Mouse (Mus musculus) kidney, embryonic 16.5 days (tissue): ENCODE data around the gene Srsf1. TPM values are rescaled to one million over a fixed set of nuclear protein-coding genes. Genes with fewer than 3 reads are reported as not detected.
A peak's percentile ranks its signal among the peaks of the same experiment; 100 is the strongest.

Experiments used
- ATAC-seq: fragments of 200-750 bp; cut with Nextera tagmentation; 2 replicates; pipeline ENCODE4 v1.8.0; 2017; ENCODE audit warnings: moderate TSS enrichment; ENCODE audit not compliant: low FRiP score, low TSS enrichment
- H3K27ac ChIP-seq: fragments of 300-500 bp; sonication (generic); 2 replicates; pipeline ENCODE4 v1.5.1; 2014; ENCODE audit warnings: low read length
- H3K27me3 ChIP-seq: fragments of 300-500 bp; sonication (generic); 2 replicates; pipeline ENCODE4 v1.6.1; 2014; ENCODE audit warnings: low read length, control low read depth, mixed read lengths; ENCODE audit not compliant: insufficient read depth
- H3K36me3 ChIP-seq: fragments of 300-500 bp; sonication (generic); 2 replicates; pipeline ENCODE4 v1.6.1; 2014; ENCODE audit warnings: low read length, control low read depth, mixed read lengths; ENCODE audit not compliant: insufficient read depth
- H3K4me1 ChIP-seq: fragments of 300-500 bp; sonication (generic); 2 replicates; pipeline ENCODE4 v1.6.1; 2014; ENCODE audit warnings: low read length, control low read depth, mixed read lengths; ENCODE audit not compliant: insufficient read depth
- H3K4me2 ChIP-seq: fragments of 300-500 bp; sonication (generic); replicated peaks from 2 replicates; pipeline ENCODE4 v1.6.1; 2014; ENCODE audit warnings: low read depth, low read length
- H3K4me3 ChIP-seq: fragments of 300-500 bp; sonication (generic); 2 replicates; pipeline ENCODE4 v1.5.1; 2014; ENCODE audit warnings: mild to moderate bottlenecking, low read length
- H3K9ac ChIP-seq: fragments of 300-500 bp; sonication (generic); replicated peaks from 2 replicates; pipeline ENCODE4 v1.6.1; 2014; ENCODE audit warnings: low read length
- H3K9me3 ChIP-seq: fragments of 300-500 bp; sonication (generic); 2 replicates; pipeline ENCODE4 v1.6.1; 2016; ENCODE audit warnings: low read length, control low read depth
- WGBS: fragments of 180-500 bp; shearing (Covaris S2); extraction: QIAGEN DNeasy Blood & Tissue Kit; methylation state at CpG from one replicate; pipeline ENCODE4 v1.1.7; 2014; 5-methylcytosine and 5-hydroxymethylcytosine counted together
- polyA plus RNA-seq: library from polyadenylated mRNA; unstranded; fragments of >200 nt; fragmentation: Nextera tagmentation; extraction: Ambion mirVana; gene quantifications from 2 replicates; pipeline ENCODE4 v1.2.1, GENCODE M21; 2015

Srsf1 gene
- 283 and 306 TPM in 2 replicates for polyA plus RNA-seq

- Histone ChIP-seq H3K9ac (peak within 1 kb of the TSS; percentile 99), H3K4me3 (peak within 1 kb of the TSS; percentile 71), H3K27me3 (no peaks in the 10 kb centered on the region), H3K9me3 (no peaks in the 10 kb centered on the region), H3K4me2 (peak within 1 kb of the TSS; percentile 72), H3K36me3 (peaks cover 17% of the 10 kb centered on the region; the same call in 1 of the 2 replicates), H3K27ac (peak within 1 kb of the TSS; percentile 98), H3K4me1 (peaks cover 29% of the 10 kb centered on the region)
- WGBS = under 1% methylated on average over 59 of the region's 60 CpGs
- peak; percentile 93 for ATAC-seq
These were observed at the start of gene Srsf1 for GRCm38 (mm10) chr11:88046944-88047794. Srsf1 (plus strand) TSS chr11:88047373.

- WGBS = 87% methylated on average over 5 of the region's 5 CpGs
- Histone ChIP-seq H3K27me3 (no peaks in the 10 kb centered on the region), H3K4me1 (no peaks in the 10 kb centered on the region), H3K36me3 (no peaks in the 10 kb centered on the region), H3K4me3 (no peak overlapping the region), H3K9ac (no peak overlapping the region), H3K4me2 (no peak overlapping the region), H3K27ac (no peak overlapping the region), H3K9me3 (no peaks in the 10 kb centered on the region)
- no peak for ATAC-seq
These were observed 47.4 kb upstream of the Srsf1 start for GRCm38 (mm10) chr11:87999751-88000150.

GRCm38 (mm10) chr11:88002738-88003137, 44.4 kb upstream of the Srsf1 start:
- H3K4me2 ChIP-seq = no peak overlapping the region
- ATAC-seq = no peak
- no peaks in the 10 kb centered on the region for H3K4me1 ChIP-seq
- H3K4me3 ChIP-seq = no peak overlapping the region
- H3K9ac ChIP-seq = no peak overlapping the region
- 62% methylated on average over 4 of the region's 4 CpGs for WGBS
- no peaks in the 10 kb centered on the region for H3K27me3 ChIP-seq
- no peak overlapping the region for H3K27ac ChIP-seq
- no peaks in the 10 kb centered on the region for H3K36me3 ChIP-seq
- no peaks in the 10 kb centered on the region for H3K9me3 ChIP-seq

GRCm38 (mm10) chr11:88004123-88004522, 43.0 kb upstream of the Srsf1 start:
- H3K27ac ChIP-seq = no peak overlapping the region
- WGBS = 62% methylated on average over 2 of the region's 2 CpGs
- no peaks in the 10 kb centered on the region for H3K36me3 ChIP-seq
- H3K9ac ChIP-seq = no peak overlapping the region
- H3K9me3 ChIP-seq = no peaks in the 10 kb centered on the region
- H3K4me1 ChIP-seq = no peaks in the 10 kb centered on the region
- H3K4me3 ChIP-seq = no peak overlapping the region
- H3K4me2 ChIP-seq = no peak overlapping the region
- no peaks in the 10 kb centered on the region for H3K27me3 ChIP-seq
- ATAC-seq = no peak

GRCm38 (mm10) chr11:88008641-88009040, 38.5 kb upstream of the Srsf1 start:
- ATAC-seq = no peak
- Histone ChIP-seq H3K27me3 (no peaks in the 10 kb centered on the region), H3K36me3 (no peaks in the 10 kb centered on the region), H3K9ac (no peak overlapping the region), H3K27ac (no peak overlapping the region), H3K4me2 (no peak overlapping the region), H3K4me3 (no peak overlapping the region), H3K4me1 (peaks cover 4% of the 10 kb centered on the region; the same call in 1 of the 2 replicates), H3K9me3 (no peaks in the 10 kb centered on the region)
- WGBS = 43% methylated on average over 1 of the region's 1 CpGs

- ATAC-seq = no peak
- H3K4me1 ChIP-seq = peaks cover 4% of the 10 kb centered on the region; the same call in 1 of the 2 replicates
- H3K27ac ChIP-seq = no peak overlapping the region
- no peaks in the 10 kb centered on the region for H3K36me3 ChIP-seq
- peak overlapping the region; percentile 38 for H3K4me2 ChIP-seq
- H3K9ac ChIP-seq = peak overlapping the region; percentile 29; the same call in 1 of the 2 replicates
- no peaks in the 10 kb centered on the region for H3K9me3 ChIP-seq
- peak overlapping the region; percentile 16; the same call in 1 of the 2 replicates for H3K4me3 ChIP-seq
- H3K27me3 ChIP-seq = no peaks in the 10 kb centered on the region
- WGBS = 22% methylated on average over 16 of the region's 16 CpGs
These were observed 37.5 kb upstream of the Srsf1 start for GRCm38 (mm10) chr11:88009542-88010190.

GRCm38 (mm10) chr11:88011208-88011913, 35.8 kb upstream of the Srsf1 start:
- Histone ChIP-seq H3K4me1 (peaks cover 4% of the 10 kb centered on the region; the same call in 1 of the 2 replicates), H3K27ac (no peak overlapping the region), H3K36me3 (no peaks in the 10 kb centered on the region), H3K4me3 (no peak overlapping the region), H3K9ac (no peak overlapping the region), H3K27me3 (no peaks in the 10 kb centered on the region), H3K4me2 (no peak overlapping the region), H3K9me3 (no peaks in the 10 kb centered on the region)
- 64% methylated on average over 11 of the region's 11 CpGs for WGBS
- no peak for ATAC-seq

- H3K4me3 ChIP-seq = no peak overlapping the region
- H3K9ac ChIP-seq = no peak overlapping the region
- no peaks in the 10 kb centered on the region for H3K9me3 ChIP-seq
- H3K36me3 ChIP-seq = no peaks in the 10 kb centered on the region
- 84% methylated on average over 7 of the region's 7 CpGs for WGBS
- H3K27me3 ChIP-seq = no peaks in the 10 kb centered on the region
- peaks cover 4% of the 10 kb centered on the region; the same call in 1 of the 2 replicates for H3K4me1 ChIP-seq
- H3K27ac ChIP-seq = no peak overlapping the region
- ATAC-seq = no peak
- no peak overlapping the region for H3K4me2 ChIP-seq
These were observed 35.2 kb upstream of the Srsf1 start for GRCm38 (mm10) chr11:88011914-88012419.

- no peaks in the 10 kb centered on the region for H3K27me3 ChIP-seq
- peaks cover 4% of the 10 kb centered on the region; the same call in 1 of the 2 replicates for H3K4me1 ChIP-seq
- no peak overlapping the region for H3K27ac ChIP-seq
- H3K4me2 ChIP-seq = no peak overlapping the region
- H3K9ac ChIP-seq = no peak overlapping the region
- H3K36me3 ChIP-seq = no peaks in the 10 kb centered on the region
- 87% methylated on average over 11 of the region's 11 CpGs for WGBS
- no peaks in the 10 kb centered on the region for H3K9me3 ChIP-seq
- H3K4me3 ChIP-seq = no peak overlapping the region
- ATAC-seq = no peak
These were observed 34.4 kb upstream of the Srsf1 start for GRCm38 (mm10) chr11:88012621-88013244.
